16 mouse cellular contexts compared by ENCODE assay signal in the genomic region with DNA sequence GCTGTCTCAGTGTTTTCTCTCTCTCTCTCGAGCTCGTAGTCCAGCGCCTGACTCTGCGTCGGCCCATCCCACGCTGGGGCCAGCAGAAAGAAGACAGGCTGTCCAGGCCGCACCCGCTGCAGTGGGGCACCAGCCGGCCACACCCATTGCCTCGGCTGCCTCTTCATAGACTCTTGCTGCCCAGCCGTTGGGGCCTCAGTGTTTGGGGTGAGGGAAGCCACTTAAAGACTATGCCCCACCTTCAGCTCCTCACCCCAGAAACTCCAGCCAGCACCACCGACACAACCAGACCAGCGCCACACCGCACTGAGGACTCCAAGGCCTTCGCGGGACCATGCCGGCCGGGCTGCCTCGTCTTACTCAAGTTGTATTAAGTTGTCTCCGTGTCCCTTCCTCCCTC. TPM values are rescaled to one million over a fixed set of nuclear protein-coding genes. Genes with fewer than 3 reads are reported as not detected.
DNase-seq lines count a peak whose midpoint lies in the region; ATAC-seq and TF ChIP-seq lines count a peak whose summit lies in the region.
"Had no signal": no experiment of that assay in that cellular context is flagged by ENCODE, and none has a peak within 500 bp of the region (broad histone marks: within the 10 kb centered on the region; RNA-seq: fewer than 3 reads in every experiment).

No protein-coding gene starts in this region.

- no peak overlapping the region for H3K9ac ChIP-seq in liver, embryonic 12.5 days
- no peak overlapping the region for H3K9ac ChIP-seq in forebrain, embryonic 15.5 days (replicated peaks)
- H3K9ac ChIP-seq: embryonic facial prominence, embryonic 15.5 days; stomach, embryonic 15.5 days had no signal

- no peaks in the 10 kb centered on the region for H3K27me3 ChIP-seq in E14TG2a.4 (ENCODE audit: insufficient read depth, low read length)
- H3K27me3 ChIP-seq in liver, embryonic 12.5 days (replicated peaks): peaks cover 16% of the 10 kb centered on the region
- peaks cover 16% of the 10 kb centered on the region; the same call in 1 of the 2 replicates for H3K27me3 ChIP-seq in forebrain, embryonic 15.5 days
- H3K27me3 ChIP-seq: embryonic facial prominence, embryonic 15.5 days; stomach, embryonic 15.5 days had no signal

- no peak for TF ChIP-seq CTCF in E14TG2a.4 (conservative IDR thresholded peaks at IDR 0.05; ENCODE audit: low read length)

- peak; percentile 32 for DNase-seq in cerebellum, adult 8-10 months
- DNase-seq in left cerebral cortex, postnatal 25 days (ENCODE audit: low spot score in 2 of 2): peak; percentile 5 to 8
- DNase-seq in left cerebral cortex, adult 18-20 months (ENCODE audit: low spot score in 2 of 2): no peak
- DNase-seq in gastrocnemius, postnatal 14 days: no peak
- DNase-seq: adrenal gland, postnatal 25 days; gastrocnemius, postnatal 36 days; kidney, adult 9 months; left cerebral cortex, postnatal 4 days had no signal

- H3K4me2 ChIP-seq in liver, embryonic 12.5 days: peak overlapping the region; percentile 4; the same call in 1 of the 2 replicates
- H3K4me2 ChIP-seq in forebrain, embryonic 15.5 days (replicated peaks): no peak overlapping the region

- H3K4me3 ChIP-seq in E14TG2a.4 (replicated peaks; ENCODE audit: low read length): peak overlapping the region; percentile 68
- H3K4me3 ChIP-seq in liver, embryonic 12.5 days: no peak overlapping the region
- no peak overlapping the region for H3K4me3 ChIP-seq in forebrain, embryonic 15.5 days
- H3K4me3 ChIP-seq: stomach, embryonic 15.5 days had no signal

- 66% methylated on average over 20 of the region's 20 CpGs for WGBS in liver, embryonic 12.5 days (ENCODE audit: insufficient replicate concordance)
- WGBS in forebrain, embryonic 15.5 days: 93% methylated on average over 20 of the region's 20 CpGs

- H3K9me3 ChIP-seq in E14TG2a.4 (ENCODE audit: low read length): no peaks in the 10 kb centered on the region
- no peaks in the 10 kb centered on the region for H3K9me3 ChIP-seq in liver, embryonic 12.5 days (replicated peaks)
- no peaks in the 10 kb centered on the region for H3K9me3 ChIP-seq in forebrain, embryonic 15.5 days
- H3K9me3 ChIP-seq: embryonic facial prominence, embryonic 15.5 days; stomach, embryonic 15.5 days had no signal

- intact Hi-C loops in left cerebral cortex, postnatal 25 days (cut with DNase I): loop anchor here (5.0 kb wide), 3 partner anchors 120 to 455 kb away; partner anchors contain the start of genes Mboat7 and Tsen34
- intact Hi-C loops in gastrocnemius, postnatal 14 days (cut with DNase I; ENCODE audit: low total_unique reads): no loop called here

- ATAC-seq in cerebellum, adult (ENCODE audit: insufficient number of reproducible peaks, low FRiP score, low TSS enrichment): no peak
- no peak for ATAC-seq in liver, embryonic 12.5 days
- ATAC-seq in forebrain, embryonic 15.5 days (replicated peaks): no peak
- ATAC-seq: forebrain, embryonic 14.5 days; hindbrain, embryonic 16.5 days had no signal

- peaks cover 63% of the 10 kb centered on the region for H3K36me3 ChIP-seq in E14TG2a.4 (ENCODE audit: insufficient read depth, low read length)
- H3K36me3 ChIP-seq in liver, embryonic 12.5 days: peaks cover 61% of the 10 kb centered on the region
- peaks cover 56% of the 10 kb centered on the region for H3K36me3 ChIP-seq in forebrain, embryonic 15.5 days

- no peak overlapping the region for H3K27ac ChIP-seq in liver, embryonic 12.5 days
- no peak overlapping the region for H3K27ac ChIP-seq in forebrain, embryonic 15.5 days (replicated peaks)

- peaks cover 89% of the 10 kb centered on the region for H3K4me1 ChIP-seq in E14TG2a.4 (replicated peaks; ENCODE audit: low read depth, low read length)
- peaks cover 49% of the 10 kb centered on the region for H3K4me1 ChIP-seq in liver, embryonic 12.5 days
- H3K4me1 ChIP-seq in forebrain, embryonic 15.5 days: peaks cover 28% of the 10 kb centered on the region

RNA-seq across cellular contexts. Expression of gene Leng9, which starts 2.8 kb away (rescaled TPM):
- total RNA-seq in left cerebral cortex, postnatal 25 days (2021): 1 to 10 TPM; 6.8 to 7.2 TPM
- 1 to 10 TPM; 6.0 to 6.9 TPM for total RNA-seq in left cerebral cortex, adult 18-20 months (2021)
- polyA plus RNA-seq in liver, embryonic 12.5 days (2016; fragmentation: Nextera tagmentation; extraction: Ambion mirVana): 1.2 and 1.5 TPM in 2 replicates
- 4.8 and 5.7 TPM in 2 replicates for polyA plus RNA-seq in forebrain, embryonic 15.5 days (2015; fragmentation: Nextera tagmentation; extraction: Ambion mirVana)
- 1 to 10 TPM; 2.1 to 2.3 TPM for total RNA-seq in gastrocnemius, postnatal 14 days (2021)

RNA-seq across cellular contexts. Expression of gene Leng8, which starts 10.5 kb away (rescaled TPM):
- total RNA-seq in left cerebral cortex, postnatal 25 days (2021): 100 to 1,000 TPM; 120 to 142 TPM
- 100 to 1,000 TPM; 125 to 149 TPM for total RNA-seq in left cerebral cortex, adult 18-20 months (2021)
- 39.3 and 44.5 TPM in 2 replicates for polyA plus RNA-seq in liver, embryonic 12.5 days (2016; fragmentation: Nextera tagmentation; extraction: Ambion mirVana)
- polyA plus RNA-seq in forebrain, embryonic 15.5 days (2015; fragmentation: Nextera tagmentation; extraction: Ambion mirVana): 78.8 and 85.9 TPM in 2 replicates
- total RNA-seq in gastrocnemius, postnatal 14 days (2021): 10 to 100 TPM; 26.9 to 33.9 TPM

RNA-seq across cellular contexts. Expression of gene Cdc42ep5, which starts 17.3 kb away (rescaled TPM):
- total RNA-seq in left cerebral cortex, postnatal 25 days (2021): 1 to 10 TPM; 1.4 to 1.9 TPM
- total RNA-seq in left cerebral cortex, adult 18-20 months (2021): 1 to 10 TPM; 3.6 to 4.1 TPM
- polyA plus RNA-seq in liver, embryonic 12.5 days (2016; fragmentation: Nextera tagmentation; extraction: Ambion mirVana): 10.5 TPM in 2 replicates
- 4.1 and 6.0 TPM in 2 replicates for polyA plus RNA-seq in forebrain, embryonic 15.5 days (2015; fragmentation: Nextera tagmentation; extraction: Ambion mirVana)
- total RNA-seq in gastrocnemius, postnatal 14 days (2021): 1 to 10 TPM; 6.5 to 6.9 TPM

RNA-seq across cellular contexts. Expression of gene Ttyh1, which starts 28.2 kb away (rescaled TPM):
- total RNA-seq in left cerebral cortex, postnatal 25 days (2021): 100 to 1,000 TPM; 743 to 807 TPM
- total RNA-seq in left cerebral cortex, adult 18-20 months (2021): 100 to 1,000 TPM; 597 TPM
- polyA plus RNA-seq in liver, embryonic 12.5 days (2016; fragmentation: Nextera tagmentation; extraction: Ambion mirVana): 0.48 and 0.77 TPM in 2 replicates
- polyA plus RNA-seq in forebrain, embryonic 15.5 days (2015; fragmentation: Nextera tagmentation; extraction: Ambion mirVana): 105 and 106 TPM in 2 replicates
- total RNA-seq in gastrocnemius, postnatal 14 days (2021): 1 to 10 TPM; 2.3 to 5.3 TPM

Comparison
In these comparisons a context has a peak if more than half of its experiments do, and no peak if none do; other contexts are left out.
1. DNase-seq: peak in cerebellum, adult 8-10 months (single experiment) and left cerebral cortex, postnatal 25 days (2 of 2); none in left cerebral cortex, adult 18-20 months (0 of 2) and gastrocnemius, postnatal 14 days (single experiment).